Mouse (Mus musculus) spleen, postnatal 10 days (tissue): Measurements from ENCODE around the gene Col25a1.

ENCODE experiments used
- DNase-seq, 2 experiments: peaks; one replicate each; pipeline ENCODE4 v3.0.0; 2021 to 2022; ENCODE audit warnings: low spot score in 2 of 2

Gene Col25a1

GRCm38 (mm10) chr3:130574652-130575051 is 443.4 kb downstream of the Col25a1 start:
- peak in 1 of 2 experiments; percentile 29 for DNase-seq

- DNase-seq: peak in 1 of 2 experiments; percentile 42
Measured at GRCm38 (mm10) chr3:130576683-130577082, 445.4 kb downstream of the Col25a1 start.

- DNase-seq: no peak
Measured at GRCm38 (mm10) chr3:130579501-130579900, 448.2 kb downstream of the Col25a1 start.

- DNase-seq: no peak
Measured at GRCm38 (mm10) chr3:130581577-130581976, 450.3 kb downstream of the Col25a1 start.

GRCm38 (mm10) chr3:130582903-130583664 is 451.8 kb downstream of the Col25a1 start:
- DNase-seq: no peak

- no peak for DNase-seq
Measured at GRCm38 (mm10) chr3:130584007-130584406, 452.7 kb downstream of the Col25a1 start.

GRCm38 (mm10) chr3:130595050-130595449 is 463.7 kb downstream of the Col25a1 start:
- DNase-seq: no peak

- DNase-seq: no peak
Measured at GRCm38 (mm10) chr3:130601491-130601890, 470.2 kb downstream of the Col25a1 start.

GRCm38 (mm10) chr3:130607924-130608323 is 476.6 kb downstream of the Col25a1 start:
- no peak for DNase-seq

- DNase-seq: no peak
Measured at GRCm38 (mm10) chr3:130614444-130614843, 483.1 kb downstream of the Col25a1 start.

- no peak for DNase-seq
Measured at GRCm38 (mm10) chr3:130615625-130616024, 484.3 kb downstream of the Col25a1 start.

- DNase-seq: no peak
Measured at GRCm38 (mm10) chr3:130617439-130617898, 486.2 kb downstream of the Col25a1 start, which contains the start of gene Etnppl. Gene Etnppl, plus strand, starts transcription at chr3:130617448.

GRCm38 (mm10) chr3:130620517-130621146 is 489.3 kb downstream of the Col25a1 start:
- no peak for DNase-seq

- DNase-seq: no peak
Measured at GRCm38 (mm10) chr3:130628358-130628757, 497.1 kb downstream of the Col25a1 start.

- no peak for DNase-seq
Measured at GRCm38 (mm10) chr3:130633859-130634258, 502.6 kb downstream of the Col25a1 start.

- DNase-seq: no peak
Measured at GRCm38 (mm10) chr3:130646110-130646810, 515.0 kb downstream of the Col25a1 start.
